Mouse (Mus musculus): ENCODE results near the gene Sept10. TPM values are rescaled to one million over a fixed set of nuclear protein-coding genes. Genes with fewer than 3 reads are reported as not detected.
"Not testable (repeated sequence)": the region's sequence is repeated elsewhere in the genome, so short reads cannot be mapped to it uniquely, and the experiment has no call there.

Sept10 gene
- total RNA-seq, 1 experiment from 2014 or later = 54.0 TPM

DNA sequence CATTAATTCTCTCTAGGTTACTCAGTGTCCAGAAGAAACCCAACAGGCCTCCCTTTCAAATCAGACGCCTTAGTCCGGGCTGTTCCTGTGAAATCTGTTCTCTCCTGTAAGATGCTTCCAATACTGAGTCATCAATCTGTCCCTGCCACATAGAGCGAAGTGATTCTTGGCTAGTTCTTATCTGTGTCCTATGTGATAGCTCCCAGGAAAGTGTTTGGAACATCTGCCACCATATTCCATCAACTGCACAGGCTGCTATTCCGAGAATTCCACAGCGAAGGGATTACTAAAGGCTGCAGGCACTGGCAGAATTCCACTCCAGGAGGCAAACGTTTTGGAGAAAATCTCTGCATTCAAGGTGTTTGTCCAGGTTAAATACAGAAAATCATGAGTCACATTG is 94.0 kb downstream of the Sept10 start:
- no peak for DNase-seq

- no peak for DNase-seq
These were observed 96.2 kb downstream of the Sept10 start for GRCm38 (mm10) chr10:59125497-59125896.

- DNase-seq = no peak
These were observed 101.8 kb downstream of the Sept10 start for GRCm38 (mm10) chr10:59119811-59120210.

- no peak for DNase-seq
These were observed 102.6 kb downstream of the Sept10 start for GRCm38 (mm10) chr10:59119001-59119400.

GRCm38 (mm10) chr10:59117555-59117954 is 104.1 kb downstream of the Sept10 start:
- no peak for DNase-seq

DNA sequence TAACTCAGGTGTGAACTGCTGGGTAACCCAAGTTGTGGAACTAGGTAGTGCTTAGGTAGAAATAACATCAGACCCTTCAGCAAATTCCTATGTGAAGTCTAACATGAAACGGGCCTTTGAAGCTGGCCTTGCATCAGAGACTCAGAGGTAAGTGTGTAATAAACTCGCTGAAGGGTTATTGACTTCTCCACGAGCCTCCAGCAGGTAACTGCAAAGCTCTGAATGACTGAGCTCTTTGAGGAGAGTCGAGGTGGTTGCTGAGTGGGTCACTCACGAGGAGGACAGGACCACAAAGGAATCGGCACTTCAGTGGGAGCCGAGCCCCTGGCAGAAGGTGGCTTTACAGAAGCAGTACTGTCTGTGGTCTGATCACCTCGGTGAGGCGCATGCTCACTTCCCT is 105.3 kb downstream of the Sept10 start:
- no peak for DNase-seq

DNA sequence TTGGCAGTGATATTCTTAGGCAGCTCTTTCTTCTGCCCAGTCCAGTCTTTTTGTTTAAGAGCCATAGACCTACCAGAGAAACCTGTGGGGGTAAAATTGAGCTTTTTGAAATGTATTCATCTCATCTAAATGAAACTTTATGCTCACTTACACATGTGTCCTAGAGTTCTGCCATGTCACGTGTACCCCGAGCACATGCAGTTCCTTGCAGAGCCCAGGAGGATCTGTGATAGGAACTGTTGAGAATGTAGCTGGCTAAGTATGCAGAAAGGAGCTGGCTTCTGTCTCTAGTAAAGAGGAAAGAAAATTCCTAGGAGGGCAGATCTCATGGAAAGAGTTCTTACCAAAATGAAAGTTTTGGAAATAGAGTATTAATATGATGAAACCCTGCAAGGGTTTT is 106.0 kb downstream of the Sept10 start:
- no peak for DNase-seq

DNA sequence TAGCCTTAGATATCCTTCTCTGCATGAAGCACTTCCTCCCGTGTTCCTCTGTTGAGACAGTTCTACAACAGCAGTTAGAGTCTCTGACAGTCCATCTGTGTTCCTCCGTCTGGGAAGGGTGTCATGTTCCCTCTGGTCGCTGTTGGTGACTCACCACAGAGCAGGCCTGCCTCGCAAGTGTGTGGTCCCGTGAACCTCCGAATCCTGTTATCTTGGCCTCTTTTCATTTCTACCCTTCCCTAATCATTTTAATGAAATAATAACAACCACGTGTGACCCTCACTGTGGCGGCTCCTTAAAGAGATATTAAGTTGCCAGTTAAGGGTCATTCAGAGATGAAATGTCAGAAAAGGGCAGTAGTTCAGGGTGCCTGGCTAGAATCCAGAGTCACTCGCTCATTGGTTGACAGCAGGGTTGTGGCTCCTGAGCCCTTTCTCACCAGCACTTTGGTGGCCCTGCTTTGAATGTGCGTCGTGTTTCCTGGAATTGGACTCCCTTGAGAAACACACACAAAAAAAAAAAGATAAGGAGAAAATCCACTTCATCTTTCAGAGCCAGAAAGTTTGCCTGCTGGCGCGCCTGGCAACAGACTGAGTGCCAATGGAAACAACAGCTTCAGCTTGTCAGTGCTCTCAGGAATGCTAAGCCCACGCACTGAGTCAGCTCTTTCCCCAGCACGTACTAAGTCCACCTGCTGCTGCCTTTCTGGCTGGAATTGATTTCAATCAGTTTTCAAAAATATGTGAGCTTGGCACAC is 106.9 kb downstream of the Sept10 start:
- DNase-seq = peak; percentile 47

GRCm38 (mm10) chr10:59113386-59113785 is 108.3 kb downstream of the Sept10 start:
- DNase-seq = no peak

DNA sequence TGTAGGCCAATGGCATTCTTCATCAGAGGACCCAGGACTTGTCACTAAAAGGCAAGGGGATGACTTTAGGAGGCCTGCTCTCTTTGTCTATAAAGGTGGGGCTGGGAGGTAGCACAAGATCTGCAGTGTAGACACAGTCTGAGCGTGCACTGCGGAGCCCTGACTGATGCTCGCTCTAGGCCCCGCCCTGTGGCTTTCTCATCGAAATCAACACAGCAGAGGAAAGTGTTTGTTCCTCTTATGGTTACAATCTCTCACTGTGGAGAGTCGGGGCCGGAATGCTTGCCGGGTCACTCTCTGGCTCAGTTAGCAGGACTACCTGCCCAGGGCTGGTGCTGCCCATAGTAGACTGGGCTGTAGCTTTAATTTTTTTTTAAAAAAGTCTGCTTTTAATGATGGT is 108.9 kb downstream of the Sept10 start:
- no peak for DNase-seq

DNA sequence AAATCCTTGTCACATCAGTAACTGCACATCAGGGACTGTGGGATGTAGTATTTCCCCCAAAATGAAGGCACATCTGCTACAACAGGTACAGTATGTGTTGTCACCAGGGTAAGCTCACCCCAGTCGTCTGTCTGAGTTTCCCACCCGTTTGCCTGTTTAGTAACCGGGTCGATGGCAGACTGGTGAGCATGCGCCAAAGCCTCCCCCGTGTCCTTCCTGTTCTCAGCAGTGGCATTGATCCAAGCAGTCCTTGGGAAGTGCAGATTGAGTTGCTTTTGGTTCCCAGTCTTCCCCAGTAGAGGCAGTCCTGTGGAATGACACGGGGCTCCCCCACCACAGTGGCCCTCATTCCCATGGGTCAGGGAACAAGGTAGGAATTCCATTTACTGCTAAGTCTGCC is 111.3 kb downstream of the Sept10 start:
- no peak for DNase-seq

DNA sequence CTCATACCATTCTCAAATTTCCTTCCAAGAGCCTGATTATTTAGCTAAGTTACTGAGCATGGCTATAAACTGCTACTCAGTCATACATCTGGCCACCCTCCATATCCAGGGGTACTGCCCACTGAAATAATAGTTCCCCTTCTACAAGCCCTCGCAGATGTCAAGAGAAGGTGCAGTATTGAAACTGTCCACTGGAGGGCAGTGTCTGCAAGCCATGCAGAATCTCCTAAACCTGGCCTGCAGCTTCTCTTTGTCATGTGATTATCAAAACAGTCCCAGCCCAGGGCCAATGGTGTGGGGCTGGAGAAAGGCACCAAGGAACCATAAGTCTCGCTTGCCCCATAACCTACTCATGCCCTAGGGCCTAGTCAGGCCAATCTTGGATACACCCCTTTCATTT is 112.6 kb downstream of the Sept10 start:
- DNase-seq = peak; percentile 81

DNA sequence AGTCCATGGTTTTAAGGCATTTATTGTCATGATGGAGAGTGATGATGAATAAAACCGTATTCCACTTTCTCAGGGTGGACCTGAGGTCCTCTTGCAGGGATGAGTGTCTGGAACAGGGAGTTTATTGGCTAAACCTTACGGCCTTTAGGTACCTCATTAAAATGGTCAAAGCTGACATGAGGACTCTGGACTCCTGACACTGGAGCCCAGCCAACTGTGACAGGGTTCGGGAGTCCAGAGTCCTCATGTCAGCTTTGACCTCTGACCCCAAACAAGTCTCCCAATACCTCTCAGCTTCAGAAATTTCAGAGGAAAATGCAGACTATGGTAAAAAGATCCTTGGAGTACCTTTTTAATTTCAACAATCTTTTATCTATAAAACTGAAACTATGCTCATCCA is 115.0 kb downstream of the Sept10 start:
- no peak for DNase-seq

- DNase-seq = no peak
These were observed 115.8 kb downstream of the Sept10 start for GRCm38 (mm10) chr10:59105885-59106284.

DNA sequence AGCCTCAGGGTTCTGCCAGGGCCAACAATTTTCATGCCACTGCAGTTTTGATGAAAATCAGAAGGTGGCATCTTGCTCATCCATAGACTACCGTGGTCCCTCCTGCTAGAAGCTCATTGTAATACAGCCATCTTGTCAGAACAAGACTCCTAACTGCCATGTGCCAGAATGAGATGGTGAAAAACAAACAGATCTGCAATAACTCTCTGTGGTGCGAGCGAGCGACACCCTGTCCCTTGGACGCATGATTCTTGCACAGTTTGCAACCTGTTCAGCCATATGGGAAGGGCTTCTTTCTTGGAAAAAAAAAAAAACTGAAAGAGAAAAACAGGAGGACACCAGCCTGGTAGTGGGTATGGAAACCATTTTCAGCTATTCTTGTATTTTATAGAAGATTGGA is 117.0 kb downstream of the Sept10 start:
- DNase-seq = no peak

DNA sequence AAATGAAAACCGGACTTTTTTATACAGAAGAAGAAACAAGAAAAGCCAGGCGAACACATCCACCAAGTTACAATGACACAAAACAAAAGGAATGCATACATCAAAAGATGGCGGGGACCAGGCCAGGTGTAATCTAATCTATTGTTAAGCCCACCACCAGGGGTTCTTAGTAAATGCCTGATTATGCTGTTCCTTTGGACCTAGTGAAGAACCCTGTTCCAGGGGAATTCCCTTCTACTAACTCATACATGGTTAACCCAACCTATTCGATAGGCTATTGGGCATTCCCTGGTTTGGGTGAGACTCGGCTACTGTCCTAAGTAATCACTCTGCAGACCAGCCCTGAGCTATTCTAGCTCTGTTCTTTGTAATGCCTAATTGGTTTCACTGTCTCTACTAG is 118.6 kb downstream of the Sept10 start:
- not testable (repeated sequence) for DNase-seq

GRCm38 (mm10) chr10:59091988-59092387 is 129.7 kb downstream of the Sept10 start:
- DNase-seq = no peak

Other genes with a start within 250 kb of the Sept10 start
- 22.7 and 24.6 TPM in 2 replicates for gene Sowahc, start 106 bp upstream of the Sept10 start, total RNA-seq (2021)
- 25.8 and 37.1 TPM in 2 replicates for gene P4ha1, start 101.4 kb upstream of the Sept10 start, total RNA-seq (2021)
- 19.4 and 23.1 TPM in 2 replicates for gene Gm10273, start 173.8 kb upstream of the Sept10 start, total RNA-seq (2021)
- gene Pla2g12b, start 181.8 kb upstream of the Sept10 start, total RNA-seq (2021) = 0.64 and 8.6 TPM in 2 replicates
- gene Oit3, start 219.9 kb upstream of the Sept10 start, total RNA-seq (2021) = 5.9 and 6.9 TPM in 2 replicates

Data from adrenal gland, postnatal 14 days (tissue).